Mouse (Mus musculus): ENCODE results near the gene Fbll1.

DNA sequence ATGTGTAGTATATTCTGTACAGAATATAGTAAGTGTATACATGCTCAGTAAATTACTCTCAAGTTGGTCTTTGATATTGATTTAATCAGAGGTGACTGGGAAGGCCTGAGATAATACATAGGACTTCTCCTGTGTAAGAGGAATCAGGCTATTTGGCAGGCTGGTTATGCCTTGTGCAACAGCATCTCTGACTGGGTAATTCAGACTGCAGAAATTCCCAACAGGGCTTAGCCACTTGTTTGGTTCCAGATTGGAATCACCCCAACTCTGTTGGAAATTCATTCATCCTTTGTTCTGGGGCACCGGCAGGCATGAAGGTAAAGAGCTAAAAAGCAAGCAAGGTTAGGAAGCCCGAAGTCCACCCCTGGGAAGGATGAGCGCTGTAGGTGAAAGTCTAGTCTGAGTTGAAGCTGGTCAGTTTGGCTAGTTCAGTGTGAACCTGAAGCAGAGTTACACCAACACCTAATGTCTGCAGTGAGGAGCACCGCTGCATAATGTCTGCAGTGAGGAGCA lies 43.7 kb downstream of the Fbll1 start:
- TF ChIP-seq CTCF (IDR thresholded peaks at IDR 0.05; ENCODE audit: insufficient read depth, low read length) (no peak), POLR2A (IDR thresholded peaks at IDR 0.05; ENCODE audit: borderline replicate concordance, extremely low read depth, low read depth, low read length) (no peak)

Data from lung, adult 2 months (tissue).